Mouse (Mus musculus): Measurements from ENCODE around the gene Wars2.

DNA sequence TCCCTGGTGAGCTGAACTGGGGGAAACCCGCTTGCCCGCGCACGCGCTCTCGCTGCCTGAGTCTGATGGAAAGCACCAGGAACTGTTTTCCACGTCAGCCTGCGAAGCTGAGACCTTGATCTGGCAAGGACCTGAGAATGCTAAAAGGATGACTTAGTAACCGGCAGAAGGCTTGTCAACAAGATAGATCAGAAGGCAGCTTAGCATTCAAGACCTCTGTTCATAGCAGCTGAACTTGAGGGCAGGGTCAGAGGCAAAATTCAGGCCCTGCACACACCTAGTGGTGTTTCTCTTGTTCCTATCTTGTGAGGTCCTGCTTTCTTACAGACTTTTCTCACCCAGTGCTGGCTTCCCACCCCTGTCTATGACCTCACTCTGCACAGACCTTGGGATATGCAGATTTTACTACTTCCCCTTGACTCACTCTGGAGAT is 122.6 kb downstream of the Wars2 start:
- no peak for TF ChIP-seq CTCF (IDR thresholded peaks at IDR 0.05; ENCODE audit: control insufficient read depth, insufficient read depth, low read length)
- no peak for TF ChIP-seq POLR2A (IDR thresholded peaks at IDR 0.05; ENCODE audit: borderline replicate concordance, control insufficient read depth, low read depth, low read length)

Measured in bone marrow, adult 2 months (tissue).